Mouse (Mus musculus) G1E (cell line): ENCODE data around the gene Mms19. TPM values are rescaled to one million over a fixed set of nuclear protein-coding genes. Genes with fewer than 3 reads are reported as not detected.

ENCODE experiments used
- ATAC-seq: 2 replicates; pipeline ENCODE4 v1.8.0; 2016; ENCODE audit warnings: mild to moderate bottlenecking; ENCODE audit not compliant: insufficient number of reproducible peaks, poor library complexity, low FRiP score, severe bottlenecking; ENCODE audit errors: extremely low read depth
- DNase-seq: peaks from one replicate; pipeline ENCODE4 v3.0.0; 2012; ENCODE audit warnings: low spot score
- H3K27me3 ChIP-seq: 2 replicates; pipeline ENCODE4 v1.6.1; 2012; ENCODE audit warnings: mild to moderate bottlenecking, low read length, inconsistent platforms; ENCODE audit not compliant: insufficient read depth
- H3K36me3 ChIP-seq: replicated peaks from 2 replicates; pipeline ENCODE3; 2012; ENCODE audit warnings: mild to moderate bottlenecking, inconsistent platforms
- H3K4me1 ChIP-seq: 2 replicates; pipeline ENCODE4 v1.6.1; 2012; ENCODE audit warnings: low read depth, low read length, inconsistent platforms, mixed read lengths; ENCODE audit not compliant: insufficient read depth
- H3K4me3 ChIP-seq: 2 replicates; pipeline ENCODE4 v1.5.1; 2012; ENCODE audit warnings: low read depth, mild to moderate bottlenecking, inconsistent platforms, low read length, moderate library complexity, mixed read lengths
- H3K9me3 ChIP-seq: replicated peaks from 2 replicates; pipeline ENCODE4 v1.6.1; 2012; ENCODE audit warnings: inconsistent platforms
- CTCF ChIP-seq: IDR thresholded peaks from 2 replicates; pipeline ENCODE4 v1.5.1; 2012; ENCODE audit warnings: low read depth, low read length, inconsistent platforms, mixed read lengths
- GATA1 ChIP-seq: IDR thresholded peaks from 2 replicates; pipeline ENCODE4 v1.6.1; 2012; ENCODE audit warnings: borderline replicate concordance, low read length, inconsistent platforms, mixed read lengths
- GATA2 ChIP-seq: IDR thresholded peaks from 2 replicates; pipeline ENCODE4 v1.6.1; 2012; ENCODE audit warnings: low read depth, low read length, inconsistent platforms, borderline replicate concordance
- POLR2AphosphoS5 ChIP-seq: IDR thresholded peaks from 2 replicates; pipeline ENCODE4 v1.6.1; 2012; ENCODE audit warnings: low read depth, low read length, inconsistent platforms; ENCODE audit not compliant: insufficient replicate concordance
- TAL1 ChIP-seq: conservative IDR thresholded peaks from 2 replicates; pipeline ENCODE4 v1.6.1; 2012; ENCODE audit warnings: low read depth, low read length, inconsistent platforms, mixed read lengths
- polyA plus RNA-seq: library from polyadenylated mRNA; stranded (reverse); fragments of >175 nt; gene quantifications from 2 replicates; pipeline ENCODE4 v1.2.3, GENCODE M21; 2012
- total RNA-seq, 2 experiments: library from RNA; stranded (forward) in 1 of 2; stranded (reverse) in 1 of 2; fragments of 200-1000 nt in 1 of 2; fragments of >200 nt in 1 of 2; fragmentation: Nextera tagmentation in 1 of 2; gene quantifications; 2 replicates each; pipeline ENCODE4 v1.2.3; 2014 to 2017

Mms19 gene
- total and polyA plus RNA-seq, 3 experiments: 17.4 to 39.4 (median 26.2) TPM

DNA sequence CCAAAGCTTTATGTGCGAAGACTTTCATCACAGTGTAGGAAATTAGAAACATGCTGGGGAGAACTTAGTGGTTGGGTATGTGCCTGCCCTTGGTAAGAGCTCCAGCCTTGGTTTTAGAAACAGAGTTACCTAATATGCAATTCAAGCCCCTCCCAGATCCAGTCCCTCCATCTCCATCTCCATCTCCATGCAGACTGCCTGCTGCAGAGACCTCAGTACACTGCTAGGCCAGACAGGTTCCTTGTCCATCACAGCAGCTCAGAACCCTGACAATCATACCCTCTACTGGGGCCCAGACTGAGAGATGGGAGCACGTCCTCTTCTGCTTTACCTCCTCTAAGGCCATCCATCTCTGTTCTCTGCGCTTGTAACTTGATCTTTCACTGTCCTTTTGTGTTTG, 27.6 kb upstream of the Mms19 start:
- ATAC-seq: no peak
- Histone ChIP-seq H3K27me3 (peaks cover 17% of the 10 kb centered on the region; the same call in 1 of the 2 replicates), H3K36me3 (no peaks in the 10 kb centered on the region)

DNA sequence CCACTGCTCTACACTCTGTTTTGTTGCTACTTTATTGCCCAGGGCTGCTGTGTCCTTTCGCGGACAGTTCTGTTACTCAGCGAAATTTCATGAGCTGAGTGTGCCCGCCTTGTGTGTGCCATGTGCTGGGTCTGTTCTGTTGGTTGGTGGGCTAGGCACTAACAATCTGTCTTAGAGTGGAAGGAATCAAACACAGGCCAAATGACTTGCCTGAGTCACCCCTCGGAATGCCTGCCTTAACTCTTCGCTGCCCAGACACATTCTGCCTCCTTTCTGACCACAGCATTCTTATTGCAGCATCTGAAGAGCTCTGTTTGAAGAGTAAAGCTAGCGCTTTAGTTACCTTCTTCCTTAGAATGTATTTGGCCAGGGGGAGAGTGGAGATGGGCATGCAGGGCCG, 25.6 kb upstream of the Mms19 start:
- TF ChIP-seq GATA1 (no peak), TAL1 (no peak), CTCF (no peak), POLR2AphosphoS5 (no peak), GATA2 (no peak)
- Histone ChIP-seq H3K4me3 (no peak overlapping the region), H3K4me1 (no peaks in the 10 kb centered on the region; the same call in 1 of the 2 replicates), H3K36me3 (no peaks in the 10 kb centered on the region), H3K9me3 (no peaks in the 10 kb centered on the region), H3K27me3 (peaks cover 16% of the 10 kb centered on the region; the same call in 1 of the 2 replicates)
- ATAC-seq (no peak), DNase-seq (no peak)

More for the DNA sequence above, 27.6 kb upstream of the Mms19 start:
- no peaks in the 10 kb centered on the region; the same call in 1 of the 2 replicates for H3K4me1 ChIP-seq
- DNase-seq: no peak
- no peaks in the 10 kb centered on the region for H3K9me3 ChIP-seq
- no peak for TF ChIP-seq TAL1
- TF ChIP-seq POLR2AphosphoS5: no peak
- TF ChIP-seq GATA2: no peak
- TF ChIP-seq GATA1: no peak
- no peak for TF ChIP-seq CTCF
- H3K4me3 ChIP-seq: no peak overlapping the region

DNA sequence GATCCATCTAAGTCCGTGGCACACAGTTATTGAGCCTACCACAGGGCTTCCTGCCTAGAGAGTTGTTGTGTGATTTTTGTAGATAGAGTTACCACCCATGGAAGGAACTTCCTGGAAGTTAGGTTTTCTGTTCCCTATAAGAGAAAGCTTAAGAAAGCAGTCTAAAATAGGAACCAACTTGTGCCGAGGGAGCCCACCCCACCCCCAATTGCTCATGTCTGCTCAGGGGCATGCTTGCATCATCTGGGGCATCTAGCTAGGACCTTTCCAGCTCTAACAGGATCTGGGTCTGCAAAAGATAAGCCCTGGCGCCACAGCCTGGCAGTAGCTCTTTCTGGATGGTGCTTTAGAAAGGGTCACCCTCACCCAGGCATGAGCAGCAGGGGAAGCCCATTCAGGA, 24.7 kb upstream of the Mms19 start:
- Histone ChIP-seq H3K27me3 (peaks cover 18% of the 10 kb centered on the region), H3K4me3 (no peak overlapping the region), H3K4me1 (no peaks in the 10 kb centered on the region; the same call in 1 of the 2 replicates), H3K9me3 (no peaks in the 10 kb centered on the region), H3K36me3 (no peaks in the 10 kb centered on the region)
- no peak for ATAC-seq
- no peak for TF ChIP-seq POLR2AphosphoS5
- TF ChIP-seq GATA1: no peak
- no peak for TF ChIP-seq GATA2
- no peak for TF ChIP-seq CTCF
- no peak for TF ChIP-seq TAL1
- DNase-seq: no peak

GRCm38 (mm10) chr19:42004258-42004657, 23.3 kb upstream of the Mms19 start:
- Histone ChIP-seq H3K4me3 (no peak overlapping the region), H3K36me3 (no peaks in the 10 kb centered on the region), H3K4me1 (no peaks in the 10 kb centered on the region; the same call in 1 of the 2 replicates), H3K27me3 (peaks cover 24% of the 10 kb centered on the region), H3K9me3 (no peaks in the 10 kb centered on the region)
- no peak for DNase-seq
- TF ChIP-seq TAL1 (no peak), GATA1 (no peak), POLR2AphosphoS5 (no peak)
- ATAC-seq: no peak

GRCm38 (mm10) chr19:42001253-42001980, 20.5 kb upstream of the Mms19 start:
- no peaks in the 10 kb centered on the region for H3K9me3 ChIP-seq
- no peaks in the 10 kb centered on the region; the same call in 1 of the 2 replicates for H3K4me1 ChIP-seq
- no peaks in the 10 kb centered on the region for H3K36me3 ChIP-seq
- TF ChIP-seq CTCF (no peak), POLR2AphosphoS5 (no peak), TAL1 (no peak), GATA1 (no peak), GATA2 (no peak)
- ATAC-seq (no peak), DNase-seq (no peak)
- H3K4me3 ChIP-seq: no peak overlapping the region
- peaks cover 34% of the 10 kb centered on the region for H3K27me3 ChIP-seq

DNA sequence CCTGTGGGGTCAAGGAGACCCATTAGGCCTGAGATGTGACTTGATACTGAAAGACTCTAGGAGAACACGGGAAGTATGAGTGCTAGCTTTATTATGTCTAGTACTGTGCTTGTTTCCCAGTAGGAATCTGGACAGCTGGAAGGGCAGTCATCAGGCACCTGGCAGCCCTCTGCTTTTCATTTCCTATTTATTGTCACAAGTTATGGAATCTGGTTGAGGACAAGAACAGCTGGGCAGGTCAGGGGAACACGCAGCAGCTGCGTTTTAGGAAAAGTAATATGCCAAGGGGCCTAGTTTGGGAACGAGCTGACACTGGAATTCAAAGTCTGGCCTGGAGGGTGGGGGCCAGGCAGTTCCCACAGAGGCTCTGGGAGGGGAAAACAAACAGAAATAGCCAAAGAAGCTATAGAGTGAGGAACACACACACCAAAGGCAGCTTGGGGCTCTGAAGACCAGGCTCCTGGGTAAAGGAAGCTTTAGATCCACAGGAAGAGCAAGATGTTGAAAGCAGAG, 19.5 kb upstream of the Mms19 start:
- DNase-seq (no peak), ATAC-seq (no peak)
- Histone ChIP-seq H3K9me3 (no peaks in the 10 kb centered on the region), H3K4me3 (no peak overlapping the region), H3K4me1 (no peaks in the 10 kb centered on the region), H3K36me3 (no peaks in the 10 kb centered on the region), H3K27me3 (peaks cover 32% of the 10 kb centered on the region)
- TF ChIP-seq GATA1: no peak

GRCm38 (mm10) chr19:41999688-42000283, 18.8 kb upstream of the Mms19 start:
- no peak for ATAC-seq

More at GRCm38 (mm10) chr19:41999688-42000283, 18.8 kb upstream of the Mms19 start:
- H3K27me3 ChIP-seq: peaks cover 32% of the 10 kb centered on the region
- H3K36me3 ChIP-seq: no peaks in the 10 kb centered on the region
- no peaks in the 10 kb centered on the region for H3K4me1 ChIP-seq
- no peaks in the 10 kb centered on the region for H3K9me3 ChIP-seq
- no peak for DNase-seq
- TF ChIP-seq TAL1: no peak
- TF ChIP-seq POLR2AphosphoS5: no peak
- TF ChIP-seq CTCF: no peak
- no peak for TF ChIP-seq GATA1
- no peak for TF ChIP-seq GATA2
- no peak overlapping the region for H3K4me3 ChIP-seq
